Comparison of ENCODE assay signal across 9 mouse cellular contexts in the genomic region with DNA sequence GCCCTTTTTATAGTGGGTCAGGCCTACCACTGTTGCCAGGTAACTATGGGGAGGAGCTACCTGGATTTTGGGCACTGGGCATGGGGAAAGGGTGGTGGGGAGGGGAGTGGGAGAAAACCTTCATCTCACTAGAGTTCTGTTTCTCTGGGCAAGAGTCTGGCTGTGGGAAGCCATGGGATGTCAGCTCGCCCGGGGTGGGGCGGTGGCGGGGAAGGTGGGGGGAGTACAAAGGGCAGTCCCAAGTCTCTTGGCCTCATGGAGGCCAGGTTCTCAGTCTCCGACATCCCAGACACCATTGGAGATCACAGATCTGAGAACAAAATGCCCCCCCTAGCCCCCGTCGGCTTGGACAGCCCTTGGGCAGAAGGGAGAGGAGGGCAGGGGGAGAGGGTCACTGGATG. TPM values are rescaled to one million over a fixed set of nuclear protein-coding genes. Genes with fewer than 3 reads are reported as not detected.
A peak's percentile ranks its signal among the peaks of the same experiment; 100 is the strongest.
DNase-seq lines count a peak whose midpoint lies in the region; ATAC-seq and TF ChIP-seq lines count a peak whose summit lies in the region.
"Had no signal": no experiment of that assay in that cellular context is flagged by ENCODE, and none has a peak within 500 bp of the region (broad histone marks: within the 10 kb centered on the region; RNA-seq: fewer than 3 reads in every experiment).

No protein-coding gene starts in this region.

- ATAC-seq in forebrain, postnatal 0 days, result no peak; the same call in 1 of the 2 replicates
- ATAC-seq in neural tube, embryonic 11.5 days (ENCODE audit: insufficient read depth, low FRiP score, low TSS enrichment), result peak; percentile 12; the same call in 1 of the 2 replicates
- ATAC-seq in liver, embryonic 11.5 days (replicated peaks; ENCODE audit: low FRiP score), result peak; percentile 19; the same call in 1 of the 2 replicates
- ATAC-seq in stomach, embryonic 15.5 days (ENCODE audit: insufficient read depth, low FRiP score, low read depth), result peak; percentile 19

- H3K27ac ChIP-seq in forebrain, embryonic 10.5 days, result no peak overlapping the region
- no peak overlapping the region for H3K27ac ChIP-seq in forebrain, postnatal 0 days (ENCODE audit: low read depth, low read length)
- no peak overlapping the region for H3K27ac ChIP-seq in neural tube, embryonic 11.5 days (ENCODE audit: low read depth, low read length)
- H3K27ac ChIP-seq in liver, embryonic 11.5 days (ENCODE audit: low read depth, low read length), result no peak overlapping the region
- H3K27ac ChIP-seq in stomach, embryonic 15.5 days, result no peak overlapping the region

- H3K9me3 ChIP-seq in forebrain, embryonic 10.5 days, result peaks cover 81% of the 10 kb centered on the region
- peaks cover 64% of the 10 kb centered on the region for H3K9me3 ChIP-seq in forebrain, postnatal 0 days (ENCODE audit: low read length)
- H3K9me3 ChIP-seq in neural tube, embryonic 11.5 days (ENCODE audit: control insufficient read depth, low read length), result peaks cover 36% of the 10 kb centered on the region
- H3K9me3 ChIP-seq in liver, embryonic 11.5 days (ENCODE audit: control insufficient read depth, low read length), result peaks cover 35% of the 10 kb centered on the region
- peaks cover 34% of the 10 kb centered on the region for H3K9me3 ChIP-seq in stomach, embryonic 15.5 days

- H3K4me3 ChIP-seq in forebrain, embryonic 10.5 days, result no peak overlapping the region
- no peak overlapping the region for H3K4me3 ChIP-seq in forebrain, postnatal 0 days (ENCODE audit: low read depth, low read length)
- no peak overlapping the region for H3K4me3 ChIP-seq in neural tube, embryonic 11.5 days (ENCODE audit: low read depth, low read length)
- no peak overlapping the region for H3K4me3 ChIP-seq in liver, embryonic 11.5 days (ENCODE audit: low read depth, low read length)
- H3K4me3 ChIP-seq in stomach, embryonic 15.5 days (replicated peaks), result no peak overlapping the region

- H3K4me2 ChIP-seq in forebrain, postnatal 0 days (ENCODE audit: low read depth), result no peak overlapping the region
- no peak overlapping the region for H3K4me2 ChIP-seq in neural tube, embryonic 11.5 days (ENCODE audit: low read depth)
- no peak overlapping the region for H3K4me2 ChIP-seq in liver, embryonic 11.5 days
- no peak overlapping the region for H3K4me2 ChIP-seq in stomach, embryonic 15.5 days

- no peaks in the 10 kb centered on the region for H3K4me1 ChIP-seq in forebrain, embryonic 10.5 days
- H3K4me1 ChIP-seq in forebrain, postnatal 0 days (ENCODE audit: insufficient read depth), result no peaks in the 10 kb centered on the region
- no peaks in the 10 kb centered on the region for H3K4me1 ChIP-seq in neural tube, embryonic 11.5 days (ENCODE audit: control insufficient read depth, insufficient read depth, low read length)
- no peaks in the 10 kb centered on the region for H3K4me1 ChIP-seq in liver, embryonic 11.5 days (replicated peaks; ENCODE audit: control insufficient read depth, insufficient read depth, low read length)
- no peaks in the 10 kb centered on the region for H3K4me1 ChIP-seq in stomach, embryonic 15.5 days

- no peak overlapping the region for H3K9ac ChIP-seq in forebrain, postnatal 0 days
- no peak overlapping the region for H3K9ac ChIP-seq in neural tube, embryonic 11.5 days (ENCODE audit: low read length)
- H3K9ac ChIP-seq in liver, embryonic 11.5 days (ENCODE audit: low read depth, low read length), result no peak overlapping the region
- H3K9ac ChIP-seq in stomach, embryonic 15.5 days, result no peak overlapping the region

- no peak for TF ChIP-seq CTCF in forebrain, postnatal 0 days (IDR thresholded peaks at IDR 0.05; ENCODE audit: low read depth)

- peak; percentile 41 for DNase-seq in forebrain, embryonic 10.5 days (ENCODE audit: extremely low spot score, low spot score)
- DNase-seq in forebrain, postnatal 0 days, result no peak
- no peak for DNase-seq in neural tube, embryonic 11.5 days (ENCODE audit: low spot score)
- DNase-seq in neural tube, embryonic 10.5 days (ENCODE audit: extremely low spot score, low spot score), result no peak
- peak; percentile 35 for DNase-seq in liver, embryonic 11.5 days (ENCODE audit: low spot score)
- no peak for DNase-seq in layer of hippocampus, adult 8-10 months (ENCODE audit: low spot score in 2 of 2)
- no peak for DNase-seq in frontal cortex, adult 2 months (ENCODE audit: extremely low spot score in 1 of 2, low spot score in 1 of 2)
- DNase-seq: lung, adult 2 months had no signal

- H3K36me3 ChIP-seq in forebrain, embryonic 10.5 days (replicated peaks), result peaks cover 25% of the 10 kb centered on the region
- no peaks in the 10 kb centered on the region for H3K36me3 ChIP-seq in forebrain, postnatal 0 days (ENCODE audit: insufficient read depth)
- H3K36me3 ChIP-seq in neural tube, embryonic 11.5 days (ENCODE audit: control insufficient read depth, insufficient read depth, low read length), result no peaks in the 10 kb centered on the region; the same call in 1 of the 2 replicates
- H3K36me3 ChIP-seq in liver, embryonic 11.5 days (ENCODE audit: control insufficient read depth, insufficient read depth, low read length), result peaks cover 13% of the 10 kb centered on the region; the same call in 1 of the 2 replicates
- no peaks in the 10 kb centered on the region for H3K36me3 ChIP-seq in stomach, embryonic 15.5 days

- 97% methylated on average over 7 of the region's 7 CpGs for WGBS in forebrain, embryonic 10.5 days
- WGBS in forebrain, postnatal 0 days, result 93% methylated on average over 7 of the region's 7 CpGs
- 94% methylated on average over 7 of the region's 7 CpGs for WGBS in neural tube, embryonic 11.5 days
- WGBS in liver, embryonic 11.5 days, result 90% methylated on average over 7 of the region's 7 CpGs
- 91% methylated on average over 7 of the region's 7 CpGs for WGBS in stomach, embryonic 15.5 days

- no peaks in the 10 kb centered on the region for H3K27me3 ChIP-seq in forebrain, embryonic 10.5 days (ENCODE audit: poor library complexity, severe bottlenecking)
- no peaks in the 10 kb centered on the region for H3K27me3 ChIP-seq in forebrain, postnatal 0 days (ENCODE audit: insufficient read depth, low read length)
- no peaks in the 10 kb centered on the region for H3K27me3 ChIP-seq in neural tube, embryonic 11.5 days (ENCODE audit: control insufficient read depth, insufficient read depth, low read length)
- no peaks in the 10 kb centered on the region for H3K27me3 ChIP-seq in liver, embryonic 11.5 days (replicated peaks; ENCODE audit: control insufficient read depth, insufficient read depth, low read length)
- no peaks in the 10 kb centered on the region for H3K27me3 ChIP-seq in stomach, embryonic 15.5 days (replicated peaks)

RNA-seq across cellular contexts. Expression of a gene that starts 6.5 kb away (rescaled TPM):
- 4.0 and 4.3 TPM in 2 replicates for polyA plus RNA-seq in forebrain, embryonic 10.5 days (2016; fragmentation: Nextera tagmentation; extraction: Ambion mirVana)
- 2.1 and 3.3 TPM in 2 replicates for total RNA-seq in forebrain, postnatal 0 days (2014; rRNA removed)
- 0.78 and 1.1 TPM in 2 replicates for polyA plus RNA-seq in forebrain, postnatal 0 days (2015; fragmentation: Nextera tagmentation; extraction: Ambion mirVana)
- polyA plus RNA-seq in neural tube, embryonic 11.5 days (2014; fragmentation: Nextera tagmentation; extraction: Ambion mirVana), result 3.9 and 4.1 TPM in 2 replicates
- 9.0 and 9.4 TPM in 2 replicates for polyA plus RNA-seq in liver, embryonic 11.5 days (2014; fragmentation: Nextera tagmentation; extraction: Ambion mirVana)
- polyA plus RNA-seq in stomach, embryonic 15.5 days (2015; fragmentation: Nextera tagmentation; extraction: Ambion mirVana), result 2.8 and 2.9 TPM in 2 replicates
- total RNA-seq in layer of hippocampus, adult 8-10 months (2022), result 1 to 10 TPM; 1.8 to 3.3 (median 2.5) TPM
- 0.32 and 0.61 TPM in 2 replicates for polyA plus RNA-seq in frontal cortex, adult 2 months (2012; rRNA removed)

RNA-seq across cellular contexts. Expression of a gene that starts 46.5 kb away (rescaled TPM):
- polyA plus RNA-seq in forebrain, embryonic 10.5 days (2016; fragmentation: Nextera tagmentation; extraction: Ambion mirVana), result 0.07 and 0.09 TPM in 2 replicates
- total RNA-seq in forebrain, postnatal 0 days (2014; rRNA removed), result 0.05 and 0.31 TPM in 2 replicates
- 0.10 TPM in 1 of 2 replicates, not detected in the other for polyA plus RNA-seq in forebrain, postnatal 0 days (2015; fragmentation: Nextera tagmentation; extraction: Ambion mirVana)
- 0.15 TPM in 1 of 2 replicates, not detected in the other for polyA plus RNA-seq in neural tube, embryonic 11.5 days (2014; fragmentation: Nextera tagmentation; extraction: Ambion mirVana)
- 0.21 and 0.31 TPM in 2 replicates for polyA plus RNA-seq in liver, embryonic 11.5 days (2014; fragmentation: Nextera tagmentation; extraction: Ambion mirVana)
- 0.09 TPM in 1 of 2 replicates, not detected in the other for polyA plus RNA-seq in stomach, embryonic 15.5 days (2015; fragmentation: Nextera tagmentation; extraction: Ambion mirVana)
- total RNA-seq in layer of hippocampus, adult 8-10 months (2022), result under 1 TPM in 3 of 4 experiments, not detected in 1; 0.12 to 0.50 (median 0.27) TPM
- 0.14 and 0.17 TPM in 2 replicates for polyA plus RNA-seq in frontal cortex, adult 2 months (2012; rRNA removed)
- polyA plus RNA-seq: lung, adult 2 months had no signal

Comparison
In these comparisons a context has a peak if more than half of its experiments do, and no peak if none do; other contexts are left out.
1. DNase-seq: peak in forebrain, embryonic 10.5 days (single experiment) and liver, embryonic 11.5 days (single experiment); none in forebrain, postnatal 0 days (single experiment), neural tube, embryonic 11.5 days (single experiment), neural tube, embryonic 10.5 days (single experiment), layer of hippocampus, adult 8-10 months (0 of 2) and frontal cortex, adult 2 months (0 of 2).